Mouse (Mus musculus): ENCODE measurements around the gene Scg3.

DNA sequence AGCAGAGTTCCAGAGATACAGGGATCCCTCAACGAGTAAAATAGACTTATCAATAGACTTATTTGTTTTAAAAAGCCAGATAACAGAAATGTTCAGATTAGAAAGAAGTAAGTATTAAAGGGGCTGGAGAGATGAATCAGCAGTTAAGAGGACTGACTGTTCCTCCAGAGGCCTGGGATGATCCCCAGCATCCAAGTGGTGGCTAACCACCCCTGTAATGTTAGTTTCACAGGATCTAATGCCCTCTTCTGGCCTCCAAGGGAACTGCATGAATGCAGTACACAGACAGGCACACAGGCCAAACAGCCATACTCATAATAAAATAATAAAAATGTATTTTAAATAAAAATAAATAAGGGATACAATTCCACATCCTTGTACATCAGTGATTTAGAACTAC is 51.0 kb downstream of the Scg3 start:
- TF ChIP-seq CTCF (IDR thresholded peaks at IDR 0.05; ENCODE audit: borderline replicate concordance, extremely low read depth, insufficient read depth, insufficient read length), result peak; percentile 58; the same call in 1 of the 2 replicates
- no peak for TF ChIP-seq POLR2A (IDR thresholded peaks at IDR 0.05; ENCODE audit: borderline replicate concordance, extremely low read depth, insufficient read depth, insufficient read length, poor library complexity, severe bottlenecking)
